Mouse (Mus musculus): Measurements from ENCODE around the gene Gabrb1.

DNA sequence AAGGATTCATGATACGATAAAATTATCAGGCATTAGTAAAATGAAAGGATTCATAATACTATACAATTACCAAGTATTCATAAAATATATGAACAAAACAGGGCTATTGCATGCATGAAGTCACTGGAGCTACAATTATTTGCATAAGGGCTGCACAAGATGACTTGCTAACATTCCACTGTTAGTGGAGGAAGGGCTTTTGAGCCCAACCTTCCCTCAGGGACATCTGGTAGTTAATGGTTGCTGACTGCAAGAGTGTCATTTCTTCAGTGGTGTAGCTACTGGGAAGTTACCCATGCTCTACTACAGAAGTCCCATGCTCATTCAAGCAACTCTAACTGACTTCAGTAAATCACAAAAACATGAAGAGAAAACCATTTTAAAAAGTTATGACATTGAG lies 43.6 kb upstream of the Gabrb1 start:
- TF ChIP-seq MAX (IDR thresholded peaks at IDR 0.05; ENCODE audit: low read length) (no peak), CTCF (IDR thresholded peaks at IDR 0.05 in 2 of 3, conservative IDR thresholded peaks at IDR 0.05 in 1 of 3; ENCODE audit: control insufficient read depth in 1 of 3, insufficient read depth in 1 of 3, low read depth in 2 of 3, low read length in 3 of 3, poor library complexity in 1 of 3, severe bottlenecking in 1 of 3) (no peak), SMC3 (IDR thresholded peaks at IDR 0.05; ENCODE audit: low read depth, low read length) (no peak)

Measured in MEL (cell line).